ENCODE assay signal across 17 mouse cellular contexts in the genomic region with DNA sequence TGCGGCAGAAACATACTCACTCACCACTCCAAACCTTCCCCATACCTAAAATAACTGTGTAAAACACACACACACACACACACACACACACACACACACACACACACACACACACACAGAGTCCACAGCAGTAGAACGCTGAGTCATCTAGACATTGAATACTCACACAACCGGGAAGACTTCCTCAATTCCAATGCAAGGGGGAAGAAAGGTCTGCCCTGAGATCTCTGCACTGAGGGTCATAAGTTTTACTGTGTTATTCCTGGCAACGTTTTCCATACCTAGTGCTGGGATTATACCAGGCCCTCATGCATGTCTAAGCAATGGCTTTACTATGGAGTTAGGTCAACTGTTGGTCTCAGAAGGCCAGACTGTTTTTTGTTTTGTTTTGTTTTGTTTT. TPM values are rescaled to one million over a fixed set of nuclear protein-coding genes. Genes with fewer than 3 reads are reported as not detected.
A peak's percentile ranks its signal among the peaks of the same experiment; 100 is the strongest.
DNase-seq lines count a peak whose midpoint lies in the region; ATAC-seq and TF ChIP-seq lines count a peak whose summit lies in the region.
"Had no signal": no experiment of that assay in that cellular context is flagged by ENCODE, and none has a peak within 500 bp of the region (broad histone marks: within the 10 kb centered on the region; RNA-seq: fewer than 3 reads in every experiment).

No protein-coding gene starts in this region.

- DNase-seq in kidney, postnatal 25 days: no peak
- no peak for DNase-seq in ES-E14 (ENCODE audit: low read depth, low spot score)
- no peak for DNase-seq in liver, embryonic 11.5 days (ENCODE audit: low spot score)
- DNase-seq in embryo, embryonic 9.5 days (ENCODE audit: extremely low spot score): no peak
- DNase-seq in frontal cortex, postnatal 14 days (ENCODE audit: low spot score in 2 of 2): no peak
- DNase-seq: adrenal gland, adult 2 months; cerebellum, postnatal 25 days; gastrocnemius, postnatal 14 days; spleen, adult 18-20 months had no signal

- H3K36me3 ChIP-seq in kidney, embryonic 15.5 days: peaks cover 30% of the 10 kb centered on the region
- peaks cover 9% of the 10 kb centered on the region; the same call in 1 of the 2 replicates for H3K36me3 ChIP-seq in ES-E14 (ENCODE audit: control insufficient read depth, insufficient read depth, low read length, poor library complexity, severe bottlenecking)
- peaks cover 14% of the 10 kb centered on the region for H3K36me3 ChIP-seq in liver, embryonic 11.5 days (ENCODE audit: control insufficient read depth, insufficient read depth, low read length)

- no peak overlapping the region for H3K4me2 ChIP-seq in kidney, embryonic 15.5 days
- H3K4me2 ChIP-seq in liver, embryonic 11.5 days: peak overlapping the region; percentile 93
- H3K4me2 ChIP-seq: forebrain, embryonic 15.5 days; heart, embryonic 12.5 days; limb, embryonic 12.5 days had no signal

- H3K4me3 ChIP-seq in kidney, embryonic 15.5 days (replicated peaks): no peak overlapping the region
- H3K4me3 ChIP-seq in ES-E14 (ENCODE audit: insufficient read depth in 1 of 2, low read depth in 1 of 2, low read length in 2 of 2, poor library complexity in 1 of 2, severe bottlenecking in 1 of 2): no peak overlapping the region
- no peak overlapping the region for H3K4me3 ChIP-seq in liver, embryonic 11.5 days (ENCODE audit: low read depth, low read length)
- H3K4me3 ChIP-seq: forebrain, embryonic 15.5 days; heart, embryonic 12.5 days; hindbrain, embryonic 10.5 days; limb, embryonic 12.5 days; myocyte had no signal

- ATAC-seq in kidney, embryonic 15.5 days (replicated peaks; ENCODE audit: low FRiP score): no peak
- ATAC-seq in liver, embryonic 11.5 days (replicated peaks; ENCODE audit: low FRiP score): no peak
- ATAC-seq in neutrophil, adult 5-6 weeks (ENCODE audit: extremely low read depth, insufficient number of reproducible peaks, low FRiP score, poor library complexity, severe bottlenecking): peak; percentile 23; the same call in 1 of the 2 replicates
- ATAC-seq: forebrain, embryonic 15.5 days had no signal

- no peaks in the 10 kb centered on the region for H3K27me3 ChIP-seq in kidney, embryonic 15.5 days
- H3K27me3 ChIP-seq in liver, embryonic 11.5 days (replicated peaks; ENCODE audit: control insufficient read depth, insufficient read depth, low read length): no peaks in the 10 kb centered on the region
- H3K27me3 ChIP-seq: forebrain, embryonic 15.5 days; heart, embryonic 12.5 days; limb, embryonic 12.5 days had no signal

- H3K4me1 ChIP-seq in kidney, embryonic 15.5 days: peaks cover 29% of the 10 kb centered on the region
- peaks cover 7 to 9% of the 10 kb centered on the region in 2 experiments; a peak in 3 of 4 replicates for H3K4me1 ChIP-seq in ES-E14 (ENCODE audit: control insufficient read depth in 2 of 2, insufficient read depth in 2 of 2, low read length in 2 of 2, poor library complexity in 1 of 2)
- peaks cover 42% of the 10 kb centered on the region for H3K4me1 ChIP-seq in liver, embryonic 11.5 days (replicated peaks; ENCODE audit: control insufficient read depth, insufficient read depth, low read length)

- in situ Hi-C loops in ES-E14 (cut with MboI; ENCODE audit: low sequenced_read_pairs in 2 of 2, unreplicated experiment in 2 of 2): no loop called here

- no peak overlapping the region for H3K9ac ChIP-seq in kidney, embryonic 15.5 days
- H3K9ac ChIP-seq in ES-E14 (ENCODE audit: insufficient read depth, low read depth, low read length, poor library complexity, severe bottlenecking): no peak overlapping the region
- peak overlapping the region; percentile 99 for H3K9ac ChIP-seq in liver, embryonic 11.5 days (ENCODE audit: low read depth, low read length)
- H3K9ac ChIP-seq: forebrain, embryonic 15.5 days; heart, embryonic 12.5 days; limb, embryonic 12.5 days had no signal

- 0 out of 2 replicates have a peak overlapping the region, but pooled peaks have one; percentile 28 for H3K27ac ChIP-seq in kidney, embryonic 15.5 days
- no peak overlapping the region; the same call in 1 of the 2 replicates for H3K27ac ChIP-seq in ES-E14 (ENCODE audit: insufficient read depth, low read depth, low read length, poor library complexity, severe bottlenecking)
- peak overlapping the region; percentile 99 for H3K27ac ChIP-seq in liver, embryonic 11.5 days (ENCODE audit: low read depth, low read length)
- H3K27ac ChIP-seq: forebrain, embryonic 15.5 days; hindbrain, embryonic 10.5 days; limb, embryonic 12.5 days had no signal

- 62% methylated on average over 4 of the region's 4 CpGs for WGBS in kidney, embryonic 15.5 days
- WGBS in liver, embryonic 11.5 days: 36% methylated on average over 4 of the region's 4 CpGs

- no peaks in the 10 kb centered on the region for H3K9me3 ChIP-seq in kidney, embryonic 15.5 days (replicated peaks)
- H3K9me3 ChIP-seq in ES-E14 (ENCODE audit: control insufficient read depth, insufficient read depth, low read depth, low read length): no peaks in the 10 kb centered on the region
- no peaks in the 10 kb centered on the region for H3K9me3 ChIP-seq in liver, embryonic 11.5 days (ENCODE audit: control insufficient read depth, low read length)
- H3K9me3 ChIP-seq: forebrain, embryonic 15.5 days; heart, embryonic 12.5 days; hindbrain, embryonic 10.5 days; limb, embryonic 12.5 days had no signal

TF ChIP-seq in ES-E14, 5 proteins besides CTCF, POLR2A, EP300 and RAD21:
- TF ChIP-seq ZC3H11A (IDR thresholded peaks at IDR 0.05; ENCODE audit: borderline replicate concordance, low read depth, low read length) (no peak), CHD2 (IDR thresholded peaks at IDR 0.05; ENCODE audit: low read depth, low read length) (no peak), HCFC1 (IDR thresholded peaks at IDR 0.05; ENCODE audit: borderline replicate concordance, insufficient read depth, low read length) (no peak), ZNF384 (IDR thresholded peaks at IDR 0.05; ENCODE audit: low read depth, low read length) (no peak), MAFK (IDR thresholded peaks at IDR 0.05; ENCODE audit: insufficient read depth, low read depth, low read length) (peak; percentile 57; the same call in 1 of the 2 replicates)

RNA-seq across cellular contexts. Expression of gene Atpif1, which starts 4.1 kb away (rescaled TPM):
- 1,106 and 1,152 TPM in 2 replicates for polyA plus RNA-seq in kidney, embryonic 15.5 days (2015; fragmentation: Nextera tagmentation; extraction: Ambion mirVana)
- 485 and 496 TPM in 2 replicates for total RNA-seq in ES-E14 (2012; rRNA removed)
- 1,813 and 1,952 TPM in 2 replicates for polyA plus RNA-seq in liver, embryonic 11.5 days (2014; fragmentation: Nextera tagmentation; extraction: Ambion mirVana)
- 127 and 138 TPM in 2 replicates for total RNA-seq in neutrophil, adult 5-6 weeks (2017)

RNA-seq across cellular contexts. Expression of gene Dnajc8, which starts 6.0 kb away (rescaled TPM):
- polyA plus RNA-seq in kidney, embryonic 15.5 days (2015; fragmentation: Nextera tagmentation; extraction: Ambion mirVana): 166 and 167 TPM in 2 replicates
- 127 and 167 TPM in 2 replicates for total RNA-seq in ES-E14 (2012; rRNA removed)
- 241 and 245 TPM in 2 replicates for polyA plus RNA-seq in liver, embryonic 11.5 days (2014; fragmentation: Nextera tagmentation; extraction: Ambion mirVana)
- 327 and 337 TPM in 2 replicates for total RNA-seq in neutrophil, adult 5-6 weeks (2017)

RNA-seq across cellular contexts. Expression of gene Sesn2, which starts 19.0 kb away (rescaled TPM):
- 19.4 and 20.3 TPM in 2 replicates for polyA plus RNA-seq in kidney, embryonic 15.5 days (2015; fragmentation: Nextera tagmentation; extraction: Ambion mirVana)
- 75.8 and 96.1 TPM in 2 replicates for total RNA-seq in ES-E14 (2012; rRNA removed)
- 10.2 and 10.5 TPM in 2 replicates for polyA plus RNA-seq in liver, embryonic 11.5 days (2014; fragmentation: Nextera tagmentation; extraction: Ambion mirVana)
- total RNA-seq in neutrophil, adult 5-6 weeks (2017): 30.6 and 33.4 TPM in 2 replicates

RNA-seq across cellular contexts. Expression of gene Ptafr, which starts 34.5 kb away (rescaled TPM):
- polyA plus RNA-seq in kidney, embryonic 15.5 days (2015; fragmentation: Nextera tagmentation; extraction: Ambion mirVana): 0.62 and 1.1 TPM in 2 replicates
- total RNA-seq in ES-E14 (2012; rRNA removed): 0.26 and 0.40 TPM in 2 replicates
- polyA plus RNA-seq in liver, embryonic 11.5 days (2014; fragmentation: Nextera tagmentation; extraction: Ambion mirVana): 0.73 and 0.85 TPM in 2 replicates
- 135 and 136 TPM in 2 replicates for total RNA-seq in neutrophil, adult 5-6 weeks (2017)
- total RNA-seq: megakaryocyte-erythroid progenitor cell, adult 5-6 weeks had no signal
- polyA plus RNA-seq: myocyte had no signal
